Mouse (Mus musculus): ENCODE data around the gene Rps6kc1. TPM values are rescaled to one million over a fixed set of nuclear protein-coding genes. Genes with fewer than 3 reads are reported as not detected.
A peak's percentile ranks its signal among the peaks of the same experiment; 100 is the strongest.

The Rps6kc1 gene
- total and polyA plus RNA-seq, 2 experiments: 8.1 to 9.2 TPM

GRCm38 (mm10) chr1:190796745-190797482 is 114.7 kb downstream of the Rps6kc1 start:
- peaks cover 7% of the 10 kb centered on the region; the same call in 1 of the 2 replicates for H3K4me1 ChIP-seq (ENCODE audit: control insufficient read depth, insufficient read depth, low read length)
- 0 out of 2 replicates have a peak overlapping the region, but pooled peaks have one; percentile 7 for H3K9ac ChIP-seq (ENCODE audit: low read depth, low read length)
- H3K36me3 ChIP-seq (ENCODE audit: control insufficient read depth, insufficient read depth, low read length): no peaks in the 10 kb centered on the region
- H3K27ac ChIP-seq (replicated peaks; ENCODE audit: insufficient read depth, low read depth, low read length): peak overlapping the region; percentile 78; the same call in 1 of the 2 replicates
- no peak overlapping the region for H3K4me3 ChIP-seq (ENCODE audit: insufficient read depth, low read depth, low read length)
- 20% methylated on average over 7 of the region's 7 CpGs for WGBS
- TF ChIP-seq POLR2A (IDR thresholded peaks at IDR 0.05; ENCODE audit: extremely low read depth, insufficient read depth, low read length) (no peak), CTCF (IDR thresholded peaks at IDR 0.05; ENCODE audit: low read depth, low read length) (peak; percentile 16; the same call in 1 of the 2 replicates)
- H3K27me3 ChIP-seq (ENCODE audit: control insufficient read depth, insufficient read depth, low read length): no peaks in the 10 kb centered on the region
- peak; percentile 81 for DNase-seq (ENCODE audit: extremely low read depth, low read depth, low spot score)
- no peaks in the 10 kb centered on the region for H3K79me2 ChIP-seq (ENCODE audit: control insufficient read depth, insufficient read depth, low read length)

GRCm38 (mm10) chr1:190791638-190792037 is 119.9 kb downstream of the Rps6kc1 start:
- WGBS: 90% methylated on average over 6 of the region's 6 CpGs
- DNase-seq (ENCODE audit: extremely low read depth, low read depth, low spot score): no peak
- no peaks in the 10 kb centered on the region for H3K27me3 ChIP-seq (ENCODE audit: control insufficient read depth, insufficient read depth, low read length)

GRCm38 (mm10) chr1:190790720-190791119 is 120.8 kb downstream of the Rps6kc1 start:
- no peaks in the 10 kb centered on the region for H3K4me1 ChIP-seq (ENCODE audit: control insufficient read depth, insufficient read depth, low read length)
- H3K27ac ChIP-seq (replicated peaks; ENCODE audit: insufficient read depth, low read depth, low read length): no peak overlapping the region
- H3K9ac ChIP-seq (ENCODE audit: low read depth, low read length): no peak overlapping the region
- no peaks in the 10 kb centered on the region for H3K79me2 ChIP-seq (ENCODE audit: control insufficient read depth, insufficient read depth, low read length)
- H3K36me3 ChIP-seq (ENCODE audit: control insufficient read depth, insufficient read depth, low read length): no peaks in the 10 kb centered on the region
- no peak overlapping the region for H3K4me3 ChIP-seq (ENCODE audit: insufficient read depth, low read depth, low read length)
- 92% methylated on average over 6 of the region's 6 CpGs for WGBS
- TF ChIP-seq CTCF (IDR thresholded peaks at IDR 0.05; ENCODE audit: low read depth, low read length) (no peak), POLR2A (IDR thresholded peaks at IDR 0.05; ENCODE audit: extremely low read depth, insufficient read depth, low read length) (no peak)
- DNase-seq (ENCODE audit: extremely low read depth, low read depth, low spot score): no peak
- H3K27me3 ChIP-seq (ENCODE audit: control insufficient read depth, insufficient read depth, low read length): no peaks in the 10 kb centered on the region

More at GRCm38 (mm10) chr1:190791638-190792037, 119.9 kb downstream of the Rps6kc1 start:
- Histone ChIP-seq H3K4me3 (ENCODE audit: insufficient read depth, low read depth, low read length) (no peak overlapping the region), H3K36me3 (ENCODE audit: control insufficient read depth, insufficient read depth, low read length) (no peaks in the 10 kb centered on the region), H3K79me2 (ENCODE audit: control insufficient read depth, insufficient read depth, low read length) (no peaks in the 10 kb centered on the region), H3K9ac (ENCODE audit: low read depth, low read length) (no peak overlapping the region), H3K4me1 (ENCODE audit: control insufficient read depth, insufficient read depth, low read length) (no peaks in the 10 kb centered on the region), H3K27ac (replicated peaks; ENCODE audit: insufficient read depth, low read depth, low read length) (no peak overlapping the region)
- no peak for TF ChIP-seq POLR2A (IDR thresholded peaks at IDR 0.05; ENCODE audit: extremely low read depth, insufficient read depth, low read length)
- no peak for TF ChIP-seq CTCF (IDR thresholded peaks at IDR 0.05; ENCODE audit: low read depth, low read length)

- WGBS: 94% methylated on average over 6 of the region's 6 CpGs
- H3K9ac ChIP-seq (ENCODE audit: low read depth, low read length): no peak overlapping the region
- H3K79me2 ChIP-seq (ENCODE audit: control insufficient read depth, insufficient read depth, low read length): no peaks in the 10 kb centered on the region
- no peak overlapping the region for H3K27ac ChIP-seq (replicated peaks; ENCODE audit: insufficient read depth, low read depth, low read length)
- no peak for TF ChIP-seq CTCF (IDR thresholded peaks at IDR 0.05; ENCODE audit: low read depth, low read length)
- TF ChIP-seq POLR2A (IDR thresholded peaks at IDR 0.05; ENCODE audit: extremely low read depth, insufficient read depth, low read length): no peak
- H3K4me1 ChIP-seq (ENCODE audit: control insufficient read depth, insufficient read depth, low read length): no peaks in the 10 kb centered on the region
- H3K27me3 ChIP-seq (ENCODE audit: control insufficient read depth, insufficient read depth, low read length): no peaks in the 10 kb centered on the region
- no peak for DNase-seq (ENCODE audit: extremely low read depth, low read depth, low spot score)
- H3K36me3 ChIP-seq (ENCODE audit: control insufficient read depth, insufficient read depth, low read length): peaks cover 15% of the 10 kb centered on the region
- H3K4me3 ChIP-seq (ENCODE audit: insufficient read depth, low read depth, low read length): no peak overlapping the region
These were observed 133.9 kb downstream of the Rps6kc1 start for GRCm38 (mm10) chr1:190777660-190778059.

GRCm38 (mm10) chr1:190776260-190776659 is 135.3 kb downstream of the Rps6kc1 start:
- Histone ChIP-seq H3K4me1 (ENCODE audit: control insufficient read depth, insufficient read depth, low read length) (no peaks in the 10 kb centered on the region), H3K79me2 (ENCODE audit: control insufficient read depth, insufficient read depth, low read length) (no peaks in the 10 kb centered on the region), H3K27ac (replicated peaks; ENCODE audit: insufficient read depth, low read depth, low read length) (no peak overlapping the region), H3K9ac (ENCODE audit: low read depth, low read length) (no peak overlapping the region), H3K27me3 (ENCODE audit: control insufficient read depth, insufficient read depth, low read length) (no peaks in the 10 kb centered on the region), H3K36me3 (ENCODE audit: control insufficient read depth, insufficient read depth, low read length) (peaks cover 15% of the 10 kb centered on the region), H3K4me3 (ENCODE audit: insufficient read depth, low read depth, low read length) (no peak overlapping the region)
- DNase-seq (ENCODE audit: extremely low read depth, low read depth, low spot score): no peak
- TF ChIP-seq POLR2A (IDR thresholded peaks at IDR 0.05; ENCODE audit: extremely low read depth, insufficient read depth, low read length): no peak
- TF ChIP-seq CTCF (IDR thresholded peaks at IDR 0.05; ENCODE audit: low read depth, low read length): no peak
- WGBS: 83% methylated on average over 9 of the region's 9 CpGs

All from liver, adult 2 months (tissue).